Mouse (Mus musculus) brain, adult 10 weeks (tissue): ENCODE measurements around the gene Prmt1. TPM values are rescaled to one million over a fixed set of nuclear protein-coding genes. Genes with fewer than 3 reads are reported as not detected.

ENCODE experiments used
- polyA plus RNA-seq: library from polyadenylated mRNA; stranded (reverse); fragments of 350-450 nt; fragmentation: Illumina TruSeq; extraction: RNeasy Lipid Tissue Mini Kit (QIAGEN cat#74804); gene quantifications from one replicate; pipeline ENCODE4 v1.2.3, GENCODE M21; 2015; ENCODE audit warnings: low read depth, low replicate concordance

Gene Prmt1
- 235 TPM for polyA plus RNA-seq

DNA sequence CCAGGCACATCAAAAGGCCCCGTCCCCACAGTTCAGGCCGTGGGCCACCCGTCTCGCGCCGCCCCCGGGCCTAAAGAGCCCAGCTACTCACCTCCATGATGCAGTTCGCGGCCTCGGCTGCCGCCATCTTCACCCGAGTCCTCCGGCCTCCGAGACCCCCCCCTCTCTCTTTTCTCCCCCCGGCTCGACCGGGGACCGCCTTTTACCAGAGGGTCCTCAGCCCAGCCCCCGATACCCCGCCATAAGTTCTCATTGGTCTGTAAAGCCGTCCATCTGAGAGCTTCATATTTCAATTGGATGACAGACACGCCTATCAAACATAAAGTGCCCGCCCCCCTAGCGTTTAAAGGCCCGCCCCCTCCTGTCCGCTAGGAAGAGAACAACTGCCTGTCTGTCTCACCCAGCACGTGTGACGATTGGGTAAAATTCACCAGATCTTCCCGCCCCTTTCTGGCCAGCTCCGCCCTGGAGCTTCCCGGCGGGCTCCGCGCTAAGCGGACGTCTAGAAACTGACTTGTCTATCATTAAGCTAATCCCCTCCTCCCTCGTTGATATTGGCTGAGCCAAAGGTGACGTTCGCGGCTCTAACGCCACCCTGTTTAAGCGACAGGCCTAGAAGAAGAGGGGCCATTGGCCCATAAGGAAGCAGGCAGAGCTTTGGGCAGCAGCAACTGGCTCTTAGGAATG lies at the start of gene Prmt1:
Gene Prmt1 (minus strand): TSS at position 377 of the 687 bp plus-strand sequence.

DNA sequence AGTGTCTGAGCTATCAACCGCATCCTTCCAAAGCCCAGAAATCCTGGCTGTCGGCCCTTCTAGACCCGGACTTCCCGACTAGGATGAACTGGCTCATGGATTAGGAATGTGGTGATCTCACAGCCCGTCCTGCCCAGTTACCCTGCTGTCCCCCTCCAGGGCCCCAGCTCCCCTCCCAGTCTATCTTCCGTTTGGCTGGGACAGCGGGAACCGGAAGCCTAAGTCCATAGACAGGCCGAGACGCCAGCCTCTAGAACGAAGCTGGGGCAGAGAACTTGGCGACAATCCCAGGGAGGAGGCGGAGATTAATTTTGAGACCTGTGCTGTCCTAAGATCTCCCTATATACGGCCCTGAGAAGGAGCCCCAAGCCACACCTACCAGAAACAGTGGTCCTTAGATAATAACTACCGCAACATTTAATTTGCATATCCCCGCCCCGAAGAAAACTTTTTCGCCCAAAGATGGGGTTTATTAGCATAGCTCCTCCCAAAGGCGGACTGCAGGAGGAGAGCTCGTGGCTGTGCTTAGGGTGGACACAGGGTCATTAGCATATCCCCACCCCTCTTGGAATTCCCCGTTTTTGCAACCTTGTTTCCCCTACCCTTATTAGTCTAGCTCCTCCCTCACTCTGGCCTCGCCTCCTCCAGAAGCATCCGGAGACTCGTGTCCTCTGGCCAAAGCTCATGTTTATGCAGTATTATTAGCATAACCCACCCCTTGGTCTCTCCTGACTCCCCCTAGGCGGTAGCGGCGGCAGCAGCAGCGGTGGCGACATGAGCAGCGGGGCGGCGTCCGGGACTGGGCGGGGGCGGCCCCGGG lies 31.1 kb upstream of the Prmt1 start, which contains the start of gene Rras:
Gene Rras (plus strand): TSS at position 720 of the 820 bp plus-strand sequence.

DNA sequence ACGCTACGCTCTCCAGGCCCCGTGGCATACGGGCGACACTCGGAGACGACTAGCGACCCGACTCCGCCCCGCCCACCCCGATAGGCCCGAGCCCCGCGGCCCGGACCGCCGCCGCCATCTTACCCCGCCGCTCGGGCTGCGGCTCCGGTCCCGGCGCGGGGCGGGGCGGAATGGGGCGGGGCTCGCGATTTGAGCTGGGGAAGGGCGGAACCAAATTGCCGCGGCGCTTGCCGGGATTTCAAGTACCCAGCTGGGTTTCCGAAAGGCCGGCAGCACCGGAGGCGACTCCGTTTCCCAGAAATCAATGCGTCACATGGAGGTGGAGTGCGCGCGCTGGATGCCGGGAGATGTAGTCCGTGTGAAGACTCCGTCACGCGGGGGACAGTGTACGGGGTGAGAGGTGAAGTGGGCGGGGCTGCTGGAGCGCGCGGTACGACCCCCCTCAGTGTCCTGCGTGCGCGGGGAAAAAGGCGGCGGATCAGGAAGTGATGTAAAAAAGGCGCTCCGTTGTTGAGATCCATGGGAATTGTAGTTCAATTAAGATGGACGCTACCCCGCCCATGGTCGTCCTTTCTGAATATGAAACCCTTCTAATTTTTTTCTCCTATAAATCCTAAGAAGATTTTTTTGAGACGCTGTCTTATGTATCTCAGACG lies 29.7 kb upstream of the Prmt1 start, which contains the start of gene Scaf1:
Gene Scaf1 (minus strand): TSS at position 407 of the 656 bp plus-strand sequence.

DNA sequence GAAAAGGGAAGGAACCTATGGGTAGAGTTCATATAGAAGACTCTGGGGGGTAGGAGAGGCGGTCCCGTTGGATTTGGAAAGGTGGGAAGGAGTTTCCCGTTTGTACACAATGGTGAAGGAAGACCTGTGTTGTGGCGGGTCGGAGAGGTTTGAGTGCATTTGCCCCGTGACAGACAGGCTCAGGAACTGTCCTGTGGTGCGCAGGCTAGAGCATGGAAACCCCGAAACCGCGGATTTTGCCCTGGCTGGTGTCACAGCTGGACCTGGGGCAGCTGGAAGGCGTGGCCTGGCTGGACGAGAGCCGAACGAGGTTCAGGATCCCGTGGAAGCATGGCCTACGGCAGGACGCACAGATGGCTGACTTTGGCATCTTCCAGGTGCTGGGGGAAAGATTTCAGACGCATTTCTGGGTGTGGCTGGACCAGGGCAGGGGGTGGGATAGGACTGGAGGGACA lies 12.2 kb upstream of the Prmt1 start, which contains the start of gene Bcl2l12:
Gene Bcl2l12 (minus strand): TSS at position 212 of the 455 bp plus-strand sequence.

DNA sequence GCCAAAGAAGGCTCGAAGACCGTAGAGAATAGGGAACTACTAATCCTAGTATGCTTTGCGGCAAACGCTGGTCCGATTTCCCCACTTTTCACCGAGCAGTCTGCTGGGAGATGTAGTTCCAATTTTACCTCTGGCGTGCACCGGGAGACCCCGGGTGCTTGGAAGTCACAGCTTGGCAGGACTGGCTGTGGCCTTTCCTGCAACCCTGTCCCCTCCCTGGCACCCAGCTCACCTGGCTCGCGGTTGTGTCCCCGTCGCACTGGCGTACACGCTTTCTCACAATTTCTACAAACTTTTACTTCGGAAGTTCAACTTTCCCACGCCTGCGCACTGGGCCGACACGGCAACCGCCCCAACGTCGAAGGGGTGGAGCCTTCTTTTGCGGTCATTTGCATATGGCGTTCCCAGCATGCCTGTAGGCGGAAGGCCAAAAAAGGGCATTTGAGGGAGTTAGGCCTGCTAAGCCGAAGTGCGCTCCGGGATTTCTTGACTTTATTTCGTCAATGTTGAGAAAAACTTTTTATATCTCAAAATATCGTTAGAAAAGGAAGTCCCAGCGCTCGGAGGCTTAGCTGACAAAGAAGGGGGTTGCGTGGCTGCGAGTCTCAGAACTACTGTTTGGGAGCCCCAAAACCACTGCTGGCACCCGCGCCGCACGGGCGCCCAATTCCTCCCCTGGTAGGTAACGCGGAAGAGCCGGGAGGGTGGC lies 11.0 kb upstream of the Prmt1 start, which contains the start of gene Irf3:
Gene Irf3 (plus strand): TSS at position 418 of the 709 bp plus-strand sequence.

DNA sequence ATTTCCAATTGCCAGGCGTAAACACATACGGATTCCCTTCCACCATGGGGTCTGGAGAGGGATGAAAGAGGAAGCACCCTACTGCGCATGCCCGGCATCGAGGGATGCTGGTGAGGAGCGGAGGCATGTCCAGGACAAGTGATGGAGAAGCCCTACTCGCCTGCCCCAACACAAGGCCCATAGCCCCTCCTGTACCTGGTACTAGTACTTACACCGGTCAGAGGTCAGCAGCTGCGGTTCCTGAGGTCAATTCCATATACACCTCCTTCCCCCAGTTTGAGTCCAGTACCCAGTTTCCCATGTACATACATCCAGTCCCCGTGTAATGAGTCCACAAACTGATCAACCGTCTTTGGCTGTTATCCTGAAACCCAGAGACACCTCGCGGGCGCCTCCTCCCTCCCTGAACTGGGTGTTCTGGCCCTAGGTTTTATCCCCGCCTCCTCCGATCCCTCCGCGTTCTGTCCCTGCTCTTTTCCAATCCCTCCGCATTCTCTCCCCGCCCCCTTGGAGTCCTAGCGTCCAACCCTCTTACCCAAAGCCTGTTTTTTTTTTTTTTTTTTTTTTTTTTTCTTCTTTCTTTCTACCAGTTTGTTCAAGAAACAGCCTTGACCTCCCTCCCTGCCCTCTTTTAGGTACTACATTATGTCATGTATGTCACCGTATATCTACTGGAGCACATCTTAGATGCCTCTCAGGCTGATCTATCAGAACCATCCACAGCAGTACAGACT lies 11.8 kb downstream of the Prmt1 start, which contains the start of gene Cpt1c:
Gene Cpt1c (minus strand): TSS at position 469 of the 734 bp plus-strand sequence.

DNA sequence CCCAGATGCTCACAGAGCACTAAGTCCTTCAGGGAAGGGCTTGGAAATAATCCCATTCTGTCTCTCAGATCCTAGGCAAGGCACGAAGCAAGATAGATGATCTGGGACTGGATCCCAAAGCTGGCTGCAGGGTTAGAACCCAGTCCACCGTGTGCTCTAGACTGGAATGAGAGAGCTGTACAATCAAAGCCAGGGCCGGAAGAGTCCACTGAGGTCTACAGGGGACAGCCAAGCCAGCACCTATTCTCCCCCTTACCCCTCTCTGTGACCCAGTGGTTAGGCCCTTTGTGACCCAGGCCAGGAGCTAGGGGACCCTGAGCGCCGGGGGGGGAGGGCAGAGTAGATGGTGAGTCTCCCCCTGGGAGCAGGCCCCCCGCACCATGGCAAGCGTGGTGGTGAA lies 43.5 kb downstream of the Prmt1 start, which contains the start of gene Tsks:
Gene Tsks (plus strand): TSS at position 301 of the 400 bp plus-strand sequence.

DNA sequence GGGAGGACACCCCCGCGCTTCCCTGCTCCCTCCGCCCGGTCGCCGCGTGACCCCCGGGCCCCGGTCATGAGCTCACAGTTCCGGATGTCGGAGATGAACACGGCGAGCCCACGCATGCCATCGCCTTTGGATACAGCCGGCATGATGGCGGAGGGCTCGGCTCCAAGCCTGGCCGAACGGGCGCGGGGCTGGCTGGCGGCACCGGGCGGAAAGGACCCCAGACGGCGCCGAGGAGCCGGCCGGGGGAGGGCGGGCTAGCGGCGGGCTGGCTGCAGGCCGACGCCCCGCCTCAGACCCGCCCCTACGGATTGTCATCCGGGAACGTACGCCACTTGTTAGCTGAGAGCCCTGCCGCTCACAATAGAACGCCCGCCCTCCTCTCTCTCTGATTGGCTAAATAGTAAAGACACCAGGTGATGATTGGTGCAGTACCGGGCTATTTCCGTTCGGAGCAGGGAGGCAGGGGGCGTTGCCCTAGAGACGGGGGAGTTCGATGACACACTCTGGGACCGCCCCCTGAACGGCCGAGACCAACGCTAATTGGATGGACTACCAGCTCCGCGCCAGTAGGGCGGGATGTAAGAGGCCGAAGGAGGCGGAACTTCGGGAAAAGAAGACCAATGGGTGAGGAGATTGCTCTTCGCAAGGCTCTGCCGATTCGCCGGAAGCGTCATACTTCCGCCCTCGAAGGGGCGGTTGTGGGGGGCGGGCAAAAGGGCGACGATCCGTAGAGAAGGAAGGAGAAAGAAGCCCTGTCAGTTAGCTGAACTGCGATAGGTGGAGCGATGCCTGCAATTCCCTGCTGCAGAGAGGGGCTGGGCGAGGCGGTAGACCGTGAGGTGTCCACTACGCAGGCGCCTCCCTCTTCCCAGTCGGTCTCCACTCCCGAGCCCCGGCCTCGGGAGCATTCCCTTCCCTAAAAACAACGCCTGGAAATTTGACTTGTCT lies 56.9 kb downstream of the Prmt1 start, which contains the start of gene Ap2a1:
Gene Ap2a1 (minus strand): TSS at position 293 of the 948 bp plus-strand sequence.

Other genes with a start within 250 kb of the Prmt1 start
- gene Vrk3, start 238.2 kb downstream of the Prmt1 start, polyA plus RNA-seq: 30.2 TPM
- gene Zfp473, start 235.5 kb downstream of the Prmt1 start, polyA plus RNA-seq: 0.91 TPM
- gene Nup62, start 170.5 kb downstream of the Prmt1 start, polyA plus RNA-seq: 24.4 TPM
- 0.34 TPM for gene Il4i1, start 170.2 kb downstream of the Prmt1 start, polyA plus RNA-seq
- gene Atf5, start 169.9 kb downstream of the Prmt1 start, polyA plus RNA-seq: 22.3 TPM
- 53.1 TPM for gene Akt1s1, start 137.6 kb downstream of the Prmt1 start, polyA plus RNA-seq
- 63.8 TPM for gene Tbc1d17, start 137.5 kb downstream of the Prmt1 start, polyA plus RNA-seq
- gene Pnkp, start 129.4 kb downstream of the Prmt1 start, polyA plus RNA-seq: 27.9 TPM
- 258 TPM for gene Ptov1, start 116.8 kb downstream of the Prmt1 start, polyA plus RNA-seq
- gene Med25, start 93.9 kb downstream of the Prmt1 start, polyA plus RNA-seq: 56.8 TPM
- 21.6 TPM for gene Fuz, start 90.5 kb downstream of the Prmt1 start, polyA plus RNA-seq
- gene Ap2a1, start 57.1 kb downstream of the Prmt1 start, polyA plus RNA-seq: 188 TPM
- 1.3 TPM for gene Tsks, start 43.4 kb downstream of the Prmt1 start, polyA plus RNA-seq
- gene Cpt1c, start 11.7 kb downstream of the Prmt1 start, polyA plus RNA-seq: 76.4 TPM
- gene Irf3, start 11.1 kb upstream of the Prmt1 start, polyA plus RNA-seq: 45.8 TPM
- gene Bcl2l12, start 12.1 kb upstream of the Prmt1 start, polyA plus RNA-seq: 3.6 TPM
- gene Scaf1, start 29.8 kb upstream of the Prmt1 start, polyA plus RNA-seq: 83.6 TPM
- 17.7 TPM for gene Rras, start 31.4 kb upstream of the Prmt1 start, polyA plus RNA-seq
- 23.9 TPM for gene Prr12, start 66.3 kb upstream of the Prmt1 start, polyA plus RNA-seq
- gene Nosip, start 75.9 kb upstream of the Prmt1 start, polyA plus RNA-seq: 64.6 TPM
- 11.6 TPM for gene Prrg2, start 76.1 kb upstream of the Prmt1 start, polyA plus RNA-seq
- 6.6 TPM for gene Rcn3, start 105.7 kb upstream of the Prmt1 start, polyA plus RNA-seq
- 20.1 TPM for gene Fcgrt, start 117.3 kb upstream of the Prmt1 start, polyA plus RNA-seq
- gene Rps11, start 137.9 kb upstream of the Prmt1 start, polyA plus RNA-seq: 807 TPM
- 1,952 TPM for gene Rpl13a, start 142.2 kb upstream of the Prmt1 start, polyA plus RNA-seq
- not detected for gene Gm45713, start 149.7 kb upstream of the Prmt1 start, polyA plus RNA-seq
- 11.0 TPM for gene Flt3l, start 149.9 kb upstream of the Prmt1 start, polyA plus RNA-seq
- 50.0 TPM for gene Pih1d1, start 167.7 kb upstream of the Prmt1 start, polyA plus RNA-seq
- gene Aldh16a1, start 168.0 kb upstream of the Prmt1 start, polyA plus RNA-seq: 6.5 TPM
- 704 TPM for gene Slc17a7, start 177.4 kb upstream of the Prmt1 start, polyA plus RNA-seq
- gene Gfy, start 193.0 kb upstream of the Prmt1 start, polyA plus RNA-seq: not detected
- gene Pth2, start 194.4 kb upstream of the Prmt1 start, polyA plus RNA-seq: not detected
- gene Ccdc155, start 218.3 kb upstream of the Prmt1 start, polyA plus RNA-seq: 2.2 TPM
- 39.0 TPM for gene Dkkl1, start 225.6 kb upstream of the Prmt1 start, polyA plus RNA-seq
- 3.6 TPM for gene Tead2, start 229.2 kb upstream of the Prmt1 start, polyA plus RNA-seq